Mouse (Mus musculus): ENCODE measurements around the gene Trip10.

- peak; percentile 85 for TF ChIP-seq POLR2A (IDR thresholded peaks at IDR 0.05; ENCODE audit: control insufficient read depth, low read depth, low read length)
- TF ChIP-seq CTCF (IDR thresholded peaks at IDR 0.05; ENCODE audit: control insufficient read depth, insufficient read depth, insufficient replicate concordance, low read depth, low read length): no peak
Measured at GRCm38 (mm10) chr17:57311801-57312200, 62.5 kb downstream of the Trip10 start.
